Mouse (Mus musculus) ES-E14 (cell line): ENCODE data around the gene Cep57l1. TPM values are rescaled to one million over a fixed set of nuclear protein-coding genes. Genes with fewer than 3 reads are reported as not detected.

ENCODE experiments used
- DNase-seq: peaks from one replicate; pipeline ENCODE4 v3.0.0-alpha.2; 2013; ENCODE audit warnings: low read depth, low spot score
- H3K27ac ChIP-seq: 2 replicates; pipeline ENCODE4 v1.5.1; 2012; ENCODE audit warnings: low read depth, mild to moderate bottlenecking, low read length, moderate library complexity, mixed read lengths; ENCODE audit not compliant: poor library complexity, insufficient read depth, severe bottlenecking
- H3K36me3 ChIP-seq: 2 replicates; pipeline ENCODE4 v1.6.1; 2012; ENCODE audit warnings: mild to moderate bottlenecking, low read length, moderate library complexity, mixed read lengths; ENCODE audit not compliant: control insufficient read depth, poor library complexity, insufficient read depth, severe bottlenecking
- H3K4me1 ChIP-seq, 2 experiments: fragments of 150-350 bp in 1 of 2; sonication (generic) in 1 of 2; 2 replicates each; pipeline ENCODE4 v1.6.1; 2012; ENCODE audit warnings: low read length in 2 of 2, mild to moderate bottlenecking in 1 of 2, mixed read lengths in 1 of 2; ENCODE audit not compliant: control insufficient read depth in 2 of 2, insufficient read depth in 2 of 2, poor library complexity in 1 of 2
- H3K4me3 ChIP-seq, 2 experiments: fragments of 150-350 bp in 1 of 2; sonication (generic) in 1 of 2; 2 replicates each; pipeline ENCODE4 v1.5.1; 2012; ENCODE audit warnings: low read length in 2 of 2, low read depth in 1 of 2, mild to moderate bottlenecking in 1 of 2, mixed read lengths in 1 of 2; ENCODE audit not compliant: insufficient read depth in 1 of 2, poor library complexity in 1 of 2, severe bottlenecking in 1 of 2
- H3K9ac ChIP-seq: 2 replicates; pipeline ENCODE4 v1.6.1; 2012; ENCODE audit warnings: low read depth, mild to moderate bottlenecking, low read length, mixed read lengths; ENCODE audit not compliant: poor library complexity, insufficient read depth, severe bottlenecking
- H3K9me3 ChIP-seq: fragments of 150-350 bp; sonication (generic); 2 replicates; pipeline ENCODE4 v1.6.1; 2012; ENCODE audit warnings: low read depth, mild to moderate bottlenecking, low read length; ENCODE audit not compliant: control insufficient read depth, insufficient read depth
- CHD2 ChIP-seq: IDR thresholded peaks from 2 replicates; pipeline ENCODE4 v1.6.1; 2014; ENCODE audit warnings: mild to moderate bottlenecking, low read depth, low read length, inconsistent platforms
- HCFC1 ChIP-seq: IDR thresholded peaks from 2 replicates; pipeline ENCODE4 v1.6.1; 2012; ENCODE audit warnings: low read length, inconsistent platforms, borderline replicate concordance; ENCODE audit not compliant: insufficient read depth
- MAFK ChIP-seq: IDR thresholded peaks from 2 replicates; pipeline ENCODE4 v1.6.1; 2014; ENCODE audit warnings: mild to moderate bottlenecking, low read depth, low read length, inconsistent platforms; ENCODE audit not compliant: insufficient read depth
- ZC3H11A ChIP-seq: IDR thresholded peaks from 2 replicates; pipeline ENCODE4 v1.6.1; 2012; ENCODE audit warnings: low read depth, mild to moderate bottlenecking, inconsistent platforms, low read length, borderline replicate concordance
- ZNF384 ChIP-seq: IDR thresholded peaks from 2 replicates; pipeline ENCODE4 v1.6.1; 2012; ENCODE audit warnings: low read depth, low read length, inconsistent platforms
- in situ Hi-C, 2 experiments: fragments of 600-800 bp; cut with MboI; formaldehyde crosslinking; loops; one replicate each; pipeline ENCODE4 v1.15.1; 2025; ENCODE audit warnings: low sequenced_read_pairs in 2 of 2, inconsistent platforms in 1 of 2; ENCODE audit not compliant: unreplicated experiment in 2 of 2
- total RNA-seq: library from RNA; depleted of rRNA; stranded (reverse); fragments of 300-350 nt; gene quantifications from 2 replicates; pipeline ENCODE4 v1.2.3, GENCODE M21; 2012

Gene Cep57l1
- total RNA-seq, 1 experiment = 32.0 TPM

DNA sequence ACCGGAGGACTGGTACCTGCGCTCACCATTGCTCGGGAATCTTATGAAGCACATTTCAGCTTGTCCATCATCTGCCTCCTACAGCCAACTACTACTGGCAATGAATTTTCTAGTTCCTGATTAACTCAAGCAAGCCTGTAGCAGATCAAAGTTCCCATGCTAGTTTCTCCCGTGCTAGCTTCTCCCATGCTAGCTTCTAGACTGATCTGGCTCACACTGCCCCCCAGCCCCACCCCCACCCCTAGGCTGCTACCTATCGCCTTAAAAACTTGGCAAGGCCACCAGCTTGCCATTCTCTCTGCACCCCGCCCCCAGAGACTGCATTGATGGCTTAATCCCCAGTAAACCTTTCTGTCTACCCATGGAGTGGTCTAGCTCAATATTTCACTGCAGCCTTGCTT, 133.0 kb downstream of the Cep57l1 start:
- in situ Hi-C loops = loop anchor here in 1 of 2 experiments (25.0 kb wide), 1 partner anchor 664 kb away; no protein-coding TSS in a partner anchor
- Histone ChIP-seq H3K27ac (no peak overlapping the region), H3K9ac (no peak overlapping the region), H3K36me3 (no peaks in the 10 kb centered on the region), H3K4me1 (peaks cover 2 to 6% of the 10 kb centered on the region in 2 experiments; a peak in 2 of 4 replicates), H3K9me3 (no peaks in the 10 kb centered on the region), H3K4me3 (no peak overlapping the region)
- no peak for DNase-seq
- TF ChIP-seq MAFK (no peak), ZC3H11A (no peak), CHD2 (no peak), HCFC1 (no peak), ZNF384 (no peak)

DNA sequence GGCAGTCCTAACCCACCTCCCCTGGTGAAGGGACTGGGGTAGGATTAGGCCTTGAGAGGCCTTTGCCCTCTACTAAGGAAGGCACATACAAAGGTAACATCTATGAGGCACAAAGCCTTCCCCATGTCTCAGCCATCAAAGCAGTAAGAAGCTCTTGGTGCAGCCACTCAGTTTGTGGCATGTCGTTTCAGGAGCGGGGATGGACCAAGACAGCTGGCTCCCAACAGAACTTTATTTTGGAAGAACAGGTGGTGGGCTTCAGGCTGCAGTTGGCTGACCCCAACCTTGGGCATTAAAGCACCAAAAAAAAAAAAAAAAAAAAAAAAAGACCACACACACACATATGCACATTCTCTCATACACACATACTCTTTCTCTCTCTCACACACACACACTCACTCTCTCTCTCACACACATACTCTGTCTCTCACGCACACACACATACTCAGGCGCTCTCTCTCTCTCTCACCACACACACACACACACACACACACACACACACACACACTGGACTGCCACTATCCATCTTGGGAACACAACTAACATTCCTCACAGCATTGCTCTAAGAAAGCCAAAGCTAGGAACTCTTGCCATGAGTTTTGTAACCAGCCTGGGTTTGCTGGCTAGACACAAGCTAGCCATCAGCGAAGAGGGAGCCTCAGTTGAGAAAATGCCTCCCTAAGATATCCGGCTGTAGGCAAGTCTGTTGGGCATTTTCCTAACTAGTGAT, 133.7 kb downstream of the Cep57l1 start:
- no peak for DNase-seq
- in situ Hi-C loops = loop anchor here in 1 of 2 experiments (25.0 kb wide), 1 partner anchor 664 kb away; no protein-coding TSS in a partner anchor
- no peaks in the 10 kb centered on the region for H3K36me3 ChIP-seq
- TF ChIP-seq HCFC1 = no peak
- TF ChIP-seq MAFK = no peak
- no peak for TF ChIP-seq ZC3H11A
- no peak overlapping the region for H3K27ac ChIP-seq
- no peaks in the 10 kb centered on the region for H3K9me3 ChIP-seq
- H3K9ac ChIP-seq = no peak overlapping the region
- H3K4me3 ChIP-seq = no peak overlapping the region
- H3K4me1 ChIP-seq = peaks cover 2 to 3% of the 10 kb centered on the region in 2 experiments; a peak in 2 of 4 replicates

- no peak for DNase-seq
- Histone ChIP-seq H3K27ac (no peak overlapping the region), H3K4me1 (peaks cover 2 to 3% of the 10 kb centered on the region in 2 experiments; a peak in 2 of 4 replicates), H3K9me3 (no peaks in the 10 kb centered on the region), H3K36me3 (no peaks in the 10 kb centered on the region), H3K4me3 (no peak overlapping the region), H3K9ac (no peak overlapping the region)
- TF ChIP-seq ZNF384 = no peak
- no peak for TF ChIP-seq ZC3H11A
- no peak for TF ChIP-seq CHD2
- TF ChIP-seq MAFK = no peak
- in situ Hi-C loops = loop anchor here in 1 of 2 experiments (25.0 kb wide), 1 partner anchor 663 kb away; no protein-coding TSS in a partner anchor
Measured at GRCm38 (mm10) chr10:41675243-41675642, 134.4 kb downstream of the Cep57l1 start.

DNA sequence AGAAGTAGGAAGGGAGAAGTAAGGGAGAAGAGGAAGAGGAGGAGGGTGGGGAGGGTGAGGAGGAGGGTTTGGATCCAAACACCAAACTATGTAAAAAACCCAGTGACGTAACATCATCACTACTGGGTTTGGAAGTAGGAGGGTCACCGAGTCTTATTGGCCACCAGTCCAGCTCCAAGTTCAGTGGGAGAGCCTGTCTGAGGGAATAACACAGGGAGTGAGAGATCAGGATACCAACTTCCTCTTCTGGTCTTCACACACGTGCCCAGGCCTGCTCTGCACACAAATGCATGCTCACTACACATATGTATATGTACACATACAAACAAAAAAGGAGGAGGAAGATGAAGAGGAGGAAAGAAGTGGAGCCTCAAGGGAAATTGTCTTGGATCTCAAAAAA, 135.3 kb downstream of the Cep57l1 start:
- Histone ChIP-seq H3K9me3 (no peaks in the 10 kb centered on the region), H3K27ac (no peak overlapping the region), H3K36me3 (no peaks in the 10 kb centered on the region), H3K4me1 (peaks cover 2 to 3% of the 10 kb centered on the region in 2 experiments; a peak in 2 of 4 replicates), H3K4me3 (no peak overlapping the region), H3K9ac (no peak overlapping the region)
- in situ Hi-C loops = no loop called here
- TF ChIP-seq HCFC1 (no peak), CHD2 (no peak), ZC3H11A (no peak), ZNF384 (no peak), MAFK (no peak)
- DNase-seq = no peak
